Mouse (Mus musculus) lung, postnatal 36 days (tissue): Measurements from ENCODE around the gene Hist1h3c.
"Not testable (repeated sequence)": the region's sequence is repeated elsewhere in the genome, so short reads cannot be mapped to it uniquely, and the experiment has no call there.

Experiments
- DNase-seq: peaks from one replicate; pipeline ENCODE4 v3.0.0; 2022; ENCODE audit warnings: mixed read lengths

Hist1h3c gene

DNA sequence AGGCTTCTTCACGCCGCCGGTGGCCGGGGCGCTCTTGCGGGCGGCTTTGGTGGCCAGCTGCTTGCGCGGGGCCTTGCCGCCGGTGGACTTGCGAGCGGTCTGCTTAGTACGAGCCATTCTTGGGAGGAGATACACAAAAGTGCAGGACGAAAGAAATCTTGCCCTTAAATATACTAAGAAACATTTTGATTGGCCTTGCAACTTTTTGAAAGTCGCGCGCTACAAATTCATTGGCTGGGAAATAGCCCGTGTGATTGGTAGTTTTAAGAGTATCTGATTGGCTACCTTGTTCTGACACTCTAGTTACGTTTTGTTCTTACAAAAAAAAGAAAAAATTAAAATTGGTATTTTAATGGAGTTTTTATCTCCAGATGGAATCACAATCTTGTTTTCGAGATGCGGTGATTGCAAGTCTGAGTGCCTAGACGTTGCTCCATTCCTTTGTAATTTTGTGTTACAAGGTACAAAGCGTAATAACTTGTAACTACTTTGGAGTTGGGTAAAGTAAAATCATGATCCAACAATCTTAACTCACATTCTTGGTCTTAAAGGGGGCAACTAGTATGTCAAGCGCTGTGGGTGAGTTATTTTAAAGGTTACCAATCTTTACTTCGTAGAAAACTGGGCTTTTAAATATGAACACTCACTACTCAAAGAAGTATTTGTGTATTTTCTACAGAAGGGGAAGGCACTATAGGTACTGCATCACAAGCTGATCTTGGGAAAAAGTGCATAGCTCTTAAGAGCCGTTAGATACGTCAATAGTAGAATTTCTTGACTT is at the start of gene Hist1h3c:
Gene Hist1h3c, minus strand, starts transcription at position 222 of the 781 bp plus-strand sequence.
- DNase-seq = peak; percentile 94

DNA sequence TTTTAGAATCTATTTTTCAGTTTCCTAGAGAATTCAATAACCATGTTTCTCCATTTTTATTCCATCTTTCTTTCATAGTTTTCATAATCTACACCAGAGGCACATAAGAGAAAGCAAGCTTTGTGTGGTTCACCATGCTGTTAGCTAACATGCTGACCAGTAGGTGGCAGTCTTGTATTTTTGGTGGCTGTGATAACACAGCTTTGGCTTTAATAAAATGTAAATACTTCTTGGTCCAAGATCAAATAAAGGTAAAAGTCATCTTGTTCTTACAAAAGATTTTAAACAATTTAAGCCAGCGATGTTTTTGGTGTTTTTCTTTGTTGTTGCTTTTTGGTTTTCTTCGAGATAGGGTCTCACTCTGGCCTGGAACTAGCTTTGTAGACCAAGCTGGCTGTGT is 47.1 kb upstream of the Hist1h3c start:
- peak; percentile 79 for DNase-seq

DNA sequence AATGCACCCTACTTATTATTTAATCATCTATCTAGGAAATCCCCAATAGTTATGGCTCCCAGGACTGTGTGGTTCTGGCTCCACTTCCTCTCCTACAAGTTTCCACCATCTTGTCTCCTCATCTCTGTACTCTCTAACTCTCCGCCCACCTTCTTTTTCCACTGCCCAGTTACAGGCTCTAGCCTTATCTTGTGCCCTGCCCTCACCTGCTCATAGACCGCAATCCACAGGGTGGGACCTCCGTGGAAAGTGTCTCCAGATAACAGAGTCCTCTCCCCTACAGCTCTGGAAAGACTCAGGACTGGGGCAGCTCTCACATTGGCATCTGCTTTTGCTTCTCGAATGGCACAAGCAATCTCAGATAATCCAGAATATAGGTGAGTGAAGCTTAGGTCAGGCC is 33.6 kb upstream of the Hist1h3c start:
- DNase-seq = no peak

DNA sequence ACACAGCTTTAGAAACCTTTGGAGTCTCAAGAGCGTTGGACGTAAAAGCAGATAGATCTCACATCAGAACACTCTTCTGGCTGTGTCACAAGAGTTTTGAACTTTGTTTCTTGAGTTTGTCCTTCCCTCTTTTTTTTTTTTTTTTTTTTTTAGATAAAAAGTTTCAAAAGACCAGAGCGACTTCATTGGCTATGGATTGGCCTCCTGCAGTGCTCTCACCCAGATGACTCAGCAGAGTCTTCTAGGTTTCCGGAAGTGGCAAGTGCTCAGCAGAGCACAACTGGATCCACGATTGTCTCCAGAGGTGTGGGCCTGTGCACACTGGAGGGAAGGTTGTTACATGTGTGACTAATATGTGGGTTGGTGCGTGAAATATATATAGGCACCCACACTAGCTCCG is 32.9 kb upstream of the Hist1h3c start:
- no peak for DNase-seq

DNA sequence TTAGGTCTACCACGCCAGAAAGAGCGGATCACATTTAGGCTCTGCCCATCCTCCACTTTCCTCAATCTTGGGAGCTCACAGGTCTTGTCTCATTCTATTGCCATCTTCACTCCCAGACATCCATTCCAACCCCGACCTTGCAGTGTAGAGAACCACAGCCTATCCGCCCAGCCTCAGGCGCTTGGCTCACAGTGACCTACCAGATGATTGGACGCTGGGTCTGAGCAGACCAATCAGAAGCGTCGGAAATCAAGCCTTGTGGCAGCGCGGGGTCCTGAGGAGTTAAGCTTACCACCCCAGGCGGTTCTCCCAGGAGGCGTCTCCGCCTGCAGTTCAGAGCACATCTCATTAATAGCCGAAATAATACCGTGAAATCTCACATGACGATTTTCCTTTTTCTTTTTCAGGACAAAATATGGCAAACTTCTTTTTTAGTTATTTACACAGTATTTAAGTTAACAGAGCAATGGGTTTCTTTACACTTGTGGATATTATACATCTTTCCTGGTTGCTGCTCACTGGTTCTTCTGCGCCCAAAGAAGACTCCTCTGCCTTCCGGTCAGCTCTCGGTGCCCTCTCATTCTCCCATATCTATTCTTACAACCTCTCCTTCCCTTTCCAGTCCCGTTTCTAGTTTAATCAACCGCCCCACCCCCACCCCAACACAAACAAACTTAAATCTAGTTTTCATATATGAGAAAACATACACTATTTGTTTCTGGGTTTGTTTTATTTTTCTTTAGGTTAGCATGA is 27.3 kb upstream of the Hist1h3c start:
- DNase-seq = peak; percentile 35

DNA sequence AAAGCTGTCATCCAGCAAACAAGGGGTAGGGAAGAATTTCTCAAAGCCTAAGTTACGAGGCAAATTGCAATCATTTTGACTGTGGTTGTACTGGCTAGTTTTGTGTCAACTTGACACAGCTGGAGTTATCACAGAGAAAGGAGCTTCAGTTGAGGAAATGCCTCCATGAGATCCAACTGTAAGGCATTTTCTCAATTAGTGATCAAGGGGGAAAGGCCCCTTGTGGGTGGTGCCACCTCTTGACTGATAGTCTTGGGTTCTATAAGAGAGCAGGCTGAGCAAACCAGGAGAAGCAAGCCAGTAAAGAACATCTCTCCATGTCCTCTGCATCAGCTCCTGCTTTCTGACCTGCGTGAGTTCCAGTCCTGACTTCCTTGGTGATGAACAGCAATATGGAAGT is 24.2 kb upstream of the Hist1h3c start, which contains the start of gene Trim38:
Gene Trim38, plus strand, starts transcription at position 301 of the 400 bp plus-strand sequence.
- DNase-seq = not testable (repeated sequence)

DNA sequence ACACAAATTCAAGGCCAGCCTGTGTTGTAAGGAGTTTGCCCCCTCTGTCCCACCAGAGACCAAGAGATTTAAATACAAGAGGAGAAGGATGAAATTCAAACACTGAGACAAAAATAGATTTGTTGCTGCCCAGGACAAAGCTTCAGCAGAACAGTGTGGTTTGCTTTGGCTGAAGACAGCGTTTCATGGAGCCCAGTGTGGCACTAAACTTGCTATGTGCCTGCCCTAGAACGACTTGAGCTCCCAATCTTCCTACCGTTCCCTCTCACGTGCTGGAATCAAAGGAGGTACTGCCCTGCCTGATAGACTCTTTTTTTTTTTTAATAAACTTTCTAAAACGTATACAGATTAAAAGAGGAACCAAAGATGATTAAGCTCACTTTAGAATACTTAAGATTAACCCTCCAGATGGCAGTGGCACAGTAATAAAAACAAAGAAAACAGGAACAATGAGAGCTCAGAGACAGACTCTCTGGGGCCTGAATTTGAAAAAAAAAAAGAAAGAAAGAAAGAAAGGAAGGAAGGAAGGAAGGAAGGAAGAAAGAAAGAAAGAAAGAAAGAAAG is 23.5 kb upstream of the Hist1h3c start:
- DNase-seq = no peak

DNA sequence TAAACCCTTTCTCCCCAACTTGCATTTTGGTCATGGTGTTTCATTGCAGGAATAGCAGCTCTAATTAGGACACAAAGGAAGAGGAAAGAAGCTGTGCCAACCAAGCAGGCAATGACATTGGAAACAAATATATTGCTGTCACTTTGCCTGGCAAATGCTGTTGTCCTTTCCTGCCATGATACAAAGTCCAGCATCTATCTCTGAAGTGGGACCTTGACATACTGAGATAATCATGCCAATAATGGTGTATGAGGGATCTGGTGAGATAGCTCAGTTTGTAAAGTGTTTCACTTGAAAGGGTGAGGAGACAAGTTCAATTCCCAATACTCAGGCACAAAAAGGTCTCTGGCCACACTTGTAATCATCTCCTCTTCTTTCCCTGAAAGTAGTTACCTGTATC is 21.4 kb upstream of the Hist1h3c start:
- DNase-seq = no peak

- no peak for DNase-seq
Measured at GRCm38 (mm10) chr13:23765172-23765513, 19.7 kb upstream of the Hist1h3c start.

DNA sequence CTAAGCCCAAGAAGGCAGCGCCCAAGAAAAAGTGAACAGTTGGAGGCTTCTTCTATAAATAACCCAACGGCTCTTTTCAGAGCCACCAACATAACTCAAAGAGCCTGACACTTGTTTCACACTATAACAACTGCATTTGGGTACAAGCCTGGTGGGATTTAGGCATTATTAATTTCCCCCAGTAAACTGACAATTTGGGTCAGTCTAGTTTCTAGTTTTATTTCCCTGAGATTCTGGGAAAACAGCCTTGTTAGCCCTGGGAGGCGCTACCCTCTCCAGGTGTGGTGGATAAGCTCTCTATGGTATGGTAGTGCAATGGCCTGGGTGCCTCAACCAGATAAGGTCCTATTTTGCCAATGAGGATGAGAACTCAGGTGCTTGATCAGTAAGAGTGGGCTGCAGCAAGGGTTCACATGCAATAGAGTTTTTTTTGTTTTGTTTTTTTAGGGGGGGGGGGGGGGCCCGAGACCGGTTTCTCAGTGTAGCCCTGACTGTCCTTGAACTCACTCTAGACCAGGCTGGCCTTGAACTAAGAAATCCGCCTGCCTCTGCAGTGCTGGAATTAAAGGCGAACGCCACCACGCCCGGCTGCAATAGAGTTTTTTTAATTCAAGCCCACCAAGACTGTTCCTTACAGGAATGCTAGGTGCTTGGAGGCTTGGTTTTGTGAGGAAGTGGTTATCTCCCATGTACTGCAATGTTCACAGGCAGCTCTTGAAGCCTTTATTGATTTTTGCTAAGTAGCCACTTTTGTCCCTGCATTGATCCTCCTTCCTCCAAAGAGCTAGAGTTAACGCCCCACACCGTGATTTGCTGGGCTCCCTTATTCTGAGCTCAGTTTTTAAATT is 19.1 kb upstream of the Hist1h3c start:
- no peak for DNase-seq

GRCm38 (mm10) chr13:23763586-23764323 is 18.4 kb upstream of the Hist1h3c start, which contains the start of gene Hist1h1a:
Gene Hist1h1a, plus strand, starts transcription at chr13:23763666.
- DNase-seq = peak; percentile 92

DNA sequence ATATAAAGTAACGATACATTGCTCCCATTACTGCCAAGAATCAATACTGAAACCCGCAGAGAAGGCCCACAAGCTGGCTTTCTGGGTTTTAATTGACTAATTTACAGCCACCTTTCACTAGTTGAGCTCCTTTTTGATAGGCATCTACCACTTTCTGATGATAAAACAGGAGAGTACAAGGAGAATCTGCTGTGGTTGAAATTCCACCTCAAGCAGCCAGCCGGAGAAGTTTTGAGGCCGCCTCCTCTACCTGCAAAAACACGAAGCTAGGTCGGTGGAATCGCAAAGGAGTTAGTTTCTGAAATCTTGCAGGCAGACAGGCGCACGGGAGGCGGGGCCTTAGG is 17.8 kb upstream of the Hist1h3c start:
- DNase-seq = no peak

GRCm38 (mm10) chr13:23761871-23762821 is 16.7 kb upstream of the Hist1h3c start, which contains the start of gene Hist1h3a:
Gene Hist1h3a, minus strand, starts transcription at chr13:23762386.
- DNase-seq = peak; percentile 71

- peak; percentile 99 for DNase-seq
Measured at GRCm38 (mm10) chr13:23760972-23761864, 15.8 kb upstream of the Hist1h3c start, which contains the start of gene Hist1h4a. Gene Hist1h4a, minus strand, starts transcription at chr13:23761230.

DNA sequence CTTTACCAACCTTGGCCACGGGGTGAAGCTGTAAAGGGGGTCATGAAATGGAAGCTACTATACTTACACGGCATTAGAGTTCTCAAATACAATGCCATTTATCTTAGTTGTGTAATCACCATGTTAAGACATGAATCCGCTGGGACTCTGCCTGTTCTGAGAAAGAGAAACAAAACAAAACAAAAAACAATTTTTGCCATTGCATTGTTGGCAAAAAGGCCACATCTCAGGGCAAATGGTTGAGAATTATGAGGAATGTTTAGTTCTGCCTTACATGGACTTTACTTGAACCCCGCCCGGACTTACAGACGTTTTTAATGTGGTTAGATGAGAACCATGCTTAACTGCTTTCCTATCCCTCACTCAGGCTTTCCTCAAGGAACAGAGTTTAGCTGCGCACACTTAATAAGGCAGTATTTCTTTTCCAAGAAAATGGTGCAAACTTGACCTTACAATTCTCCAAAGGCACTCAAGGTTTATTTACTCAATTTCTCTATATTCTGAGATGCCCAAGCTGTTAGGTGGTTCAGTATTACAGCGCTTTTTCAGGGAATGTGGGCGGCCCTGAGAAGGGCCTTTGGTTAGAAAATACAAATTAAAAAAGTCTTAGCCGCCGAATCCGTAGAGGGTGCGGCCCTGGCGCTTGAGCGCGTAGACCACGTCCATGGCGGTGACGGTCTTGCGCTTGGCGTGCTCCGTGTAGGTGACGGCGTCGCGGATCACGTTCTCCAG is 15.0 kb upstream of the Hist1h3c start:
- no peak for DNase-seq

DNA sequence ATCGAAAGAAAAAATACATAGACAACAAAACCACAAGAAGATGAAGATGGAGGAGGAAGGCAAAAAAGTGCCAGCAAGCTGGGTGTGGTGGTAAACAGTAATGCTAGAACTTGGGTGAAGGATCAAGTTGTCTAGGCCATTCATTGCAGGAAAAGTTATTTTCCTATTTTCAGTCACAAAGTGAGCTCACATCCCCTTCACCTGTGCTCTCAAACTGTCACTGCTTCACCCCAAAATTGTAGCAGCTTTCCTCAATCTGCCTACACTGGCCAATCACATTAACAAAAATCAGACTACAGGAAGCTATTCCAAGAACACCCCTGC is 14.5 kb upstream of the Hist1h3c start:
- no peak for DNase-seq

- DNase-seq = no peak
Measured at GRCm38 (mm10) chr13:23759251-23759771, 13.9 kb upstream of the Hist1h3c start.

DNA sequence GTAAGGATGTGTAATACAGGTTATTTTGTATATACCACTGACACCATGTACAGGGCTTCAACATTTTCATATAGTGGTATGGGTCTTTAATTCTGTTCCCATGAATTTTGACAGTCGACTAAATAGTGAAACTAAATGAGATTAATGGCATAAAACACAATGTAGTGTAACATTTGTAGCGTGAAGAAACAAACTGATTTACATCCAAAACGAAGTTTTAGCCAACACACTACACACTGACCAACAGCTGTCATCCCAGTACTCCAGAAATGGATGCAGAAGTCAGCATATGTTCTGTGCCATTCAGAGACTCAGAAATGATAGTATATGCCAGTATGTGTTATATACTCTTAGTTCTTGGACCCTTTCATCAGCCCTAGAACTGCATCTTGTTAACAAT is 12.5 kb upstream of the Hist1h3c start:
- no peak for DNase-seq

- no peak for DNase-seq
Measured at GRCm38 (mm10) chr13:23757211-23757773, 11.9 kb upstream of the Hist1h3c start.
